Mouse (Mus musculus) c-Kit-negative CD71-positive TER-119-positive erythroid progenitor cells, embryonic 14.5 days (primary cell): Measurements from ENCODE around the gene 4933414I15Rik.

Experiments used
- DNase-seq: peaks from one replicate; pipeline ENCODE4 v3.0.0-alpha.2; 2013; ENCODE audit warnings: low read depth, low spot score

4933414I15Rik gene

DNA sequence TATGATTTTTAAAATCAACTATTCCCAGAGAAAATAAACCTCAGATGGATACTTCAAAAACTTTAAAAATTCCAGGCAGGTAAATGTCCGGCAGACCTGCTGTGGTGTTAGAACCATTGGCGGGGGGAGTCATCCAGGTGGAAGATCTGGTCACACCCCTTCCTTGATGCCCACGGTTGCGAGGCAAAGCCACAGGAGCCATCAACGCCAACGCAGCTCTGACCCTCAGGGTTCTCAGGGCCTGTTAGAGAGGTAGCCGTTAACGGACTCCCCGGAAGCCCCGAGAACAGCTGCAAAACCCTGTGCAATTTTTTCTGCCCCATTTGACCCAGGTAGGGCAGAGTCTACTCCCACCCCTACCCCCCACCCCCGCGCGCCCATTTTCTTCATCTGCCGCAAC, at the start of gene 4933414I15Rik:
TSS of gene 4933414I15Rik (minus strand) at position 260 of the 400 bp plus-strand sequence.
- no peak for DNase-seq

DNA sequence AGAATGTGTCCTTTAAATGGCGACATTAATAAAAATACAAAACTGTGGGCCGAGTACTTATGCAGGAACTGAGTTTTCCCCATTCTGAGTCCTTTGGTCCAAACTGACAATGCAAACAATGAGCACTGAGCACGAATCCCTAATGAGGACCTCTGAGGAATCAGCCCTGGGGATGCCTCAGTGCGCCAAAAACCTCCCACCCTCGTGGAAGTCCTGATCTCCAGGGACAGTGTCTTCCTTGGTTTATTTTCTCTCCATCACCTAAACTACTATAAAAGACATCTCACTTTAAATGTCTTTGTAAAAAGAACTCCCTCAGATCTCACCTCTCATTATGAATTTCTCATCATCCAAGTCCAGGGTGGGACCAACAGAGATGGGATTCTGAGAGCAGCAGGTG, 38.1 kb upstream of the 4933414I15Rik start, which contains the start of gene Olfr1377:
TSS of gene Olfr1377 (plus strand) at position 301 of the 400 bp plus-strand sequence.
- no peak for DNase-seq

DNA sequence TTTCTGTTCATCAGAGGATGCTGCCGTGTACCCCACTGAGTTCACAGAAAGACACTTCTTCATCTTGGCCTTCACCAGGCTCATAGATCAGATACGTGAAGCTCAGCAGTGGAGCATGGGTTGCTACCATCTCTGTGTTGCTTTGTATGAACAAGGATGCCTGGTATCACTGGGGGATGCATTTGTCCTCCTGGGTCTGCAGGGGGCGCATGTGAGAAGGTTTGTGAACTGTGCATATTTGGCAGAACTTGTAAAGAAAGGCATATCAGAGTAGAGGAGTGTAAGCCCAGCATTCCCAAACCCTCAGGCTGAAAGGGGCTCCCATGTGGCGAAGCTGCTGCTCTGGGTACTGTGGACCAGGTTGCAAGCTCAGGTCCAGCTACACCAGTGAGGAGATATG, 33.7 kb upstream of the 4933414I15Rik start:
- no peak for DNase-seq

DNA sequence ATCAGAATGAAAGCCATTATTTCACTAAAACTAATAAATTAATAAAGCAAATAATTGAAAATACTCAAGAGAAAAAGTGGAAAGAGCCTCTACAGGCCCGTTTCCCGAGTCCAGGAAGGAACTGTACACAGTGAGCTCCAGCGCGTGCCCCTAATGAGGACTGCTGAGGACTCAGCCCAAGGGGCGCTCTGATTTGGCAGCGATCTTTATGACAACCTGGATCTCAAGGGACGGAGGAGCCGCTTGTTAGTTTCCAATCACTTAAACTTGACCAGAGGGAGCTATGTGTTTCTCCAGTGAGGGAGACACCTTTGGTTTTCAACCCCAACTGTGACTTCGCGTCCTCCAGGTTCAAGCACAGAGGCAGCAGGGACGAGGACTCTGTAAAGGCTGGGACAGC, 22.7 kb upstream of the 4933414I15Rik start, which contains the start of gene Olfr1378:
TSS of gene Olfr1378 (plus strand) at position 301 of the 400 bp plus-strand sequence.
- no peak for DNase-seq

DNA sequence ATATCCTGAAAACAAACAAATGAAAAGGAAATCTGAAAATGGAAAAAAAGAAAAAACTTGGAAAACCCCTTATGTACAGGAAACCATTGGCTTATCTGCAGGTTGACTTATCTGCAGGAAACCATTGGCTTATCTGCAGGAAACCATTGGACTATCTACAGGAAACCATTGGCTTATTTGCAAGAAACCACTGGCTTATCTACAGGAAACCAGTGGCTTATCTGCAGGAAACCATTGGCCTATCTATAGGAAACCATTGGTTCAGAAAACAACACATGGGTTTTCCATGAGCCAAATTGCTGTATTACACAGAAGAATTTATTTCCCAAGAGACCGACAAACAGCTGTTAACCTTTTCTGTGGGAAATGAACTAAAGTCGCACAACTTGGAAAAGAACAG, 21.3 kb upstream of the 4933414I15Rik start:
- no peak for DNase-seq

DNA sequence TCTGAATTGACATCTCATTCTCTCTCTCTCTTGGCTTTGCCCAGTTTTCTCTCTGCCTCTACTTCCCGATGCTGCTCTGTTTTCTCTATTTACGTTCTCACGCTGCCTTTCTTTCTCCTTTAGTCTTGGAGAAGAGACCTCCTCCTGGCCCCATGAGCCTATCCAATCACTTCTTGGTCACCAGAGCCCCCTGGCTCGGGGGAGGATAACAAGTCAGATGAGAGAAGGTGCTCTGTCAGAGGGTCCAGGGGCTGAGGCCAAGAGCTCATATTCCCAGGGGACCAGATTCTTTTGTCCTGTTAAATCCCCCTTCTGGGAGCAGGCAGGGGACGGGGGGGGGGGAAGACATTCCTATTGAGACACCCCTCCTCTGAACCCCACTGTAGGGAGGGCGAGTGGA, 10.1 kb upstream of the 4933414I15Rik start, which contains the start of gene Prop1:
TSS of gene Prop1 (minus strand) at position 101 of the 400 bp plus-strand sequence.
- no peak for DNase-seq

DNA sequence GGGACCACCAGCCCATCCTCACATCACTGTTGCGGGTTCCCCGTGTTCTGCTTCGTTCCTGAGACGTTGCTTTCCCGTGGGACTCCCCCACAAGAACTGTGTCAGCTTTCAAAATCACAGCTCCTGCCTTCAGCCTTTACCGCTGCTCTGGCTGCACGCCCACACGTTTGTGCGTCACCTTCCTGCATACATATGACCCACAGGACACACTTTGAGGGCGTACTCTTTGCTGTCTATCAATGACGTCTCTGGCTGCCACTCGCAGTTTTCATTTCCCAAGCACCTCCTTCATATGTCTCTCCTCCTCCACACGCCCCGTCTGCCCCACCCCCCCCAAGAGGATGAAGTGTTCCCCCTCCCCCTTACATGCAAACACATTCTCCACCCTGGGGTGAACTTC, 8.7 kb upstream of the 4933414I15Rik start:
- no peak for DNase-seq

DNA sequence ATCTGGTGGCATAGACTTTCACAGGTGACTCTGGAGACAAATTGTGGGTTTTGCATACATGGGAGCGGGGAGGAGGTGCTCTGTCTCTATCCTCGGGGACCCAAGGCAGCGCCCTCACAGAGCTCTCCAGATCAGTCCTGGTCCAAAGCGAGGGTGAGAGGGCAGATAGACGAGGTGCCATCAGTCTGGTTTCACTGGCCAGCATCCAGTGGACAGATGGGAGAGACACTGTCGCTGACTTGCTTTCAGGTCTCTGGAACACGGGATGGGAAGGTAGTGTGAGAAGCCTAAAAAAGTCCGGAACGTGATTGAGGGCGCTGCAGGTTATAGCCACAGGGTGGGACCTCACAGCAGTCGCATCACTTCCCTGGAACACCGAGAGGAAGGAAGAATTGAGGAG, 1.2 kb downstream of the 4933414I15Rik start:
- DNase-seq: no peak

DNA sequence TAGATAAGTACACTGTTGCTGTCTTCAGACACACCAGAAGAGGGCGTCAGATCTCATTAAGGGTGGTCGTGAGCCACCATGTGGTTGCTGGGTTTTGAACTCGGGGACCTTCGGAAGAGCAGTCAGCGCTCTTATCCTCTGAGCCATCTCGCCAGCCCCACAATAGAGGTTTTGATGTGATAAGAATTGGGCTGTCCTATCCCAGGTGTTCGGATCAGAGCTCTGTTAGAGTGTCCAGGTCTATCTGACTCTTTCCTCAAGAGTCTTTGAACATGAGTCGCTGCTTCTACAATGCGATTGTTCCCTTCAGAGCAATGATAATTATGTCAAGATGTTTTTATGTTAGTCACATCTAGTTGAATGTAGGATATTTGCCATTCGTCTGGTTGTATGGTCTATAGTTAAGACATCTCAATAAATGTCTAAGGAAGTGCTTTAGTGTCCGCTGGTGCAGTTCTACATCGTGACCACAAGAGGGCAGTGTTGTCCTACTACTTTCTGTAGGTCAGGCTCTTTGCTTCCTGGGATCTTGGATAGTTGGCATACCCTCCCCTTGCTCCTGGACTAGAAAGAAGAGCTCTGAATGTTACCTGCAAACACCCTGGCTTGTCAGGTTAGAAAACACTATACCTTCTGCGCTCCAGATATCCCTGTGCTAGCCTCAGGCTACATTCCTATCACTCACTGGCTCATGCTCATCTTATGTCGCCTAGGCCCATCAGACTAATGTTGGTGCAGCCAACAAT, 3.8 kb downstream of the 4933414I15Rik start:
- no peak for DNase-seq

DNA sequence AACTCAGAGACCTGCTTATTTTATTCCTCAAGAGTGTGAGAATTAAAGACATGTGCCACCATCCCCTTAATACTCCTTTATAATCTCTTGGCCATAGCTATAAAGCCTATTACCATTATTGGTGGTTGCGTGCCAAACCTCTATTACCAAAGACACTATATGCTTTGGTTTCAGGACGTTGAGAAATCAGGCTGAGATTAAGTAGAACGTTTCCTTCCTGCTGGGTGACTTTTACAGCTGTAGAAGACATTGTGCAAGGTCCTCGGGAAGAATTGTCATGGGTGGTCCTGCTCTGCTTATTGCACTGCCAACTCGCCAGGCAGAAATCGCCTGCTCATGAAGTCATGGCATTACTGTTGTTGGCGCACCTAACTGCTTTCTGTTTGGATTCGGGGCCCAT, 5.1 kb downstream of the 4933414I15Rik start:
- DNase-seq: no peak

DNA sequence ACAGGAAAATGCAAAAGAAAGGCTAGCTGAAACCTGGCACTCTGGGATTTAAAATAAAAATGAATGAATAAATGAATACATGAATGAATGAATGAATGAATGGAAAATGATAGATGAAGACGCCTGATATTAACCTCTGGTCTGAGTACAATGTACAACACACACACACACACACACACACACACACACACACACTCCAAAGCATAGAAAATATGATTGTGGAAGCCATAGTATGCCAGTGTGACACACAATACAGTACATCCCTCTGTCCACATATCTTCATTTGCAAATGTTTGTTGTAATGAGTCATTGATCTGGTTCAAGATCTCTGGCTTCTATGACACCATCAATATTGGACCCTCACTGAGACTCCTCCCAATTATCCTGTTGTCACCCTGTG, 11.5 kb downstream of the 4933414I15Rik start:
- no peak for DNase-seq

DNA sequence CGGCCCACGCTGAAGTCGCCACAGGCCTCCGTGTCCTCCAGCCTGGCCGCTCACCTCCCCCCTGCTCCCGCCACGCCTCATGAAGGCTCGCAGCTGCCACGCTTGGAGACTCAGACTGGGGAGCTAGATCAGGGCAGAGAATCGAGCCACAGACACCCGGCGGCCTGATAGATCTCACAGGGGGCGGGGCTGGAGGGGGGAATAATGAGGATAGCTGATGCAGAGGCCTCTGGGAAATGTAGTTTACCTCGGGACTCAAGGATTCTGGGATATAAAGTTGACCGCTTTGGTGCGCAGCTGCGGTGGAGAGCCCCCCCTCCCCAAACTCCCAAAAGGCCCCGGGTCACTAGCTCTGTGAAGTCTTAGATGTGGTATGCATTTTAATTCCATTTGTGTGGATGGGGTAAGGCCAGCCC, 12.1 kb downstream of the 4933414I15Rik start, which contains the start of gene Zfp354b:
TSS of gene Zfp354b (minus strand) at position 183 of the 416 bp plus-strand sequence.
- no peak for DNase-seq

DNA sequence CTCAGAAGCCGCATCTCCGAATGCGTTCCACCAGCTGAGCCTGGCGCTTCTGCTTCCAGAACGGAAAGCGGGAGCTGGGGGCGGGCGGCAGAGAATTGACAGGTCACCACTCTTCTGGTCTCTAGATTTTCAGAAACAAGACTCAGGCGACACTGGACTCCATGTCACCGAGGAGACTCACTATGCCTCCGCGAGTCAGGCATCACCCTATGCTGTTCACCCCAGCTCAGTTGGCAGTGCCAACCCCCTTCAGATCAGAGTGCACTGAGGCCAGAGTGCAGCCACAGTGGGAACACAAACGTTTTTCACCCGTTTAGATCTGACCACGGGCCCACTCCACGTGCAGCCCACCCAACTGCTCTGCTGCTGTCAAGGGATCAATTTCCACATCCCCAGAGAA, 12.5 kb downstream of the 4933414I15Rik start:
- no peak for DNase-seq

DNA sequence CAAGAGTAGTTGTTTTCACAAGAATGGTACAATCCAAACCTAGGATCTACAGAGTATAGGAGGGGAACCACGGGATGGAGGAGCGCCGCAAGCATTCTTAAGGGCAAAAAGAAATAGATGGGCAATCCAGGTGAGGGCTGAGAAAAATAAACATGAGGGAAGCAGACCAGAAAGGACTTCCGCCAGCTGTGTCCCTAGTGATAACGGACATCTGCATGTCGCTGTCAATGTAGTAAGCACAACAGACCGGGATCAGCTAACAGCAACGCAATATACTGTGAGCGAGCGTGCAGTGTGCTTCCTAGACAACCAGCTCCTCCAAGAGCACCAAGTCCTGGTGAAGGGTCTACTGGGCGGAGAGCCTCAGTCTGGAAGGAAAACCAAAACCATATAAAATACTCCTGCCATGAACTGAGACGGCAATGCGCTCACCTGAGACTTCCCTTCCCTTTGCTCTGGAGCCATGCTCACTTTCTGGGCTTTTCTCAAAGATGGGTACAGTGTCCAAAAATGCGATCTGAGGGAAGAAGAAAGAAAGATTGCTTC, 13.0 kb downstream of the 4933414I15Rik start:
- no peak for DNase-seq

DNA sequence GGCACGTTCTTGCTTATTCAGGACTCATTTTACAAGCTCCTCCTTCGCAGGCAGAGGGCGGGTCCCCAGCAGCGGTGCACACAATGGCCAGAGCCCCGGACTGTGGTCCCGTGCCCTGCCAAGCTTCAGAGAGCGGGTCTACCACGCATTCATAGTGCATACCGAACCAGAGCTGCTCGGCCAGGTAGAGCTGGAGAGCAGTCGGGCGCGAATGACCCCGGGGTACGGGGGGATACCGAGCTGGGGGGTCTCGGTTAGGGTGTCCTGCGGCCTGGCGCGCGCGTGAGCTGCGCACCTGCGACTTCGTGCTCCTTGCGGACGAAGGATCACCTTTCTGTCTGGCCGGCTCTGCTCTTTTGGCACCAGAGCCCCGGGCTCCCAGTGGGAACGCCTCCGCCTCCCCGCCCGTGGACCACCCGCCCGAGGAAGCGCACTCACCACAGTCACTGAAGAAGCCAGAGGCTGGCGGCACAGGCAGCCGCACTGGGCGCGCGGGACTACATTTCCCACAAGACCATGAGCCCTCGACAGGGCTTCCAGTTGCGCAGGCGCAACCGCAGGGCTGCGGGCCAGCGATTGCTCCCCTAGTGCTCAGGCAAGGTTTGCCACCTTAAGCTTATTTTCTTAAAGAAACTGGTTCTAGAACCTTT, 27.8 kb downstream of the 4933414I15Rik start, which contains the start of gene Zfp2:
TSS of gene Zfp2 (minus strand) at position 495 of the 650 bp plus-strand sequence.
- DNase-seq: no peak

DNA sequence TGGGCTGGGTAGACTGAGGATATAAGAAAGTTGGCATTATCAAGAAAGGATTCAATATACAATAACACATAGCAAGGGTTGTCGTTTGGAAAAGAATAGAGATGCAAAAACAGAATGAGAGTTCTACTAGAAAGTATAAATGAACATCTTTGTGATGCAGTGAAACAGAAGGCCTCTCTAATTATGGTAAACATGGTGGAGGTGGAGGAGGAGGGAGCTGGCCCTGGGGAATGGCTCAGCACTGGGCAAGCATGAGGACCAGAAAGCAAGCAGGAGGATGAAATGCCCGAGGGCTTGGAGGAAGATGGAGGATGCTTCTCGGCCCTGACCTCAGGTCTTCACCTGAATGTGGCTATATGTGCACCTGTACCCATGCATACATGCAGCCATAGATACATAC, 29.1 kb downstream of the 4933414I15Rik start:
- no peak for DNase-seq

DNA sequence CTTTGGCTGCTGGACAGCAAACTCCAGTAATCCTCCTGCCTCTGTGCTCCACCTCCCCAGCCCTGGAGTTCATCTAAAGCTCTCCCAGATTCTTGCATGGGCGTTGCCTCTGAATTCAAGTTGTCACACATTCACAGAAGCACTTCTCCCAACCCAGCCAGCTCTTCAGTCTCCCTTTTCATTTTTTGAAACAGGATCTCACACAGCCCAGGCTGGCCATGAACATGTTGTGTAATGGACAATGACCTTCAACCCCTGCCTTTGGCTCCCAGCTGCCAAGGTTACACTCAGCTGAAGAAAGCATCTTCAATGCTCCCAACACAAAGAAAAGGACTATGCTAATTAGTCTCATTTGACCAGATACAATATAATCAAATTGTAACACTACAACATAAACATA, 30.3 kb downstream of the 4933414I15Rik start:
- DNase-seq: no peak

DNA sequence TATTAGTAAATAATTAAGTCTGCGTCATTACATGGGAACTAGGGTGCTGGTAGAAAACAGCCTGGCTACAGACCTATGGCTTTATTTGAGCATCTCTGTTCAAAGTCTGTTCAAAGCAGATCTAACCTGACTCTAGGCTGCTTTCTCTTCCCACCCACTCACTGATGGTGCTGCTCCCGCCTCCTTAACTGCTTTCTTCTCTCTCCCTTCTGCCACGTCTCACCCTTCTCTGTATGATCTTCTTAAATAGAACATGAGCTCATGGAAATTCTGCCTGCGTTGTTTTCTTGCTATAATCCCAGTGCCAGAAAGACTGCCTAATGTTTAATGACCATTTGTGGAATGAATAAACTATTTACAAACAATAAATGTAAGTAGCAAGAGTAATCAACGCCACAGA, 35.4 kb downstream of the 4933414I15Rik start:
- DNase-seq: no peak

DNA sequence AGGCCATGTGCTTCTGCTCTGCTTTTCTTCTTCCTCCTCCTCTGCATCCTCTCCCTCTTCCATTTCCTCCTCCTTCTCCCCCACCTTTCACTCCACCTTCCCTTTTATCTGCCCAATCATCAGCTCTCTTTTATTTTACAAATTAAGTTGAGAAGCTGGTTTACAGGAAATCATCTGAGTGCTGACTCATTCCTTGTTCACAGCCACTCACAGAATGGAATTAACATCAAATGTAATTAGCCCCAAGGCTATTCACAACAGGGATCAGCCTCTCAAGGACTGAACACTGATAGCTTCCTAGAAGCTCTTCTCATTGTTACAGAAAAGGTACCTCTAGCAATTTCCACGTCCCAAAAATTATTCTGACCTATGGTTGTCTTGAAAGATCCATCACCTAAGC, 46.2 kb downstream of the 4933414I15Rik start:
- DNase-seq: no peak

DNA sequence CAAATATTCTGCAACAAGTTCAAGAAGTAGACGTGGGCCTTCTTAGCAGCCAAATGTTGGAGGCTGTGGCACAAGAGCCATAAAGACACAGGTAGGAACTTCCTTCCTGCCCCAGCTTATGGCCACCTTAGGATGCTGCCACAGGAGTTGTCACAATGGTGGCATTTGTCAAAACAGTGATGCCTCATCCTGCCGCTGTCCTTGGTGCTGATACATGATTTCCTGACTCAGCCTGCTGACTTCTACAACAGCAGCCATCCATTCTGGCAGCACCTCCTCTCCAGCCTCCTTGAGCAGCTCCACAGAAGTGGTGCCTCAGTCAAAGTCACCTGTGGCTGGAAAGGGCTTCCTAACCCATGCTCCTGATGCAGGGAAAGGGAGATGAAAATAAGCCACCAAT, 51.1 kb downstream of the 4933414I15Rik start:
- no peak for DNase-seq
